Mouse (Mus musculus) CH12.LX (cell line): Measurements from ENCODE around the gene Abhd4. TPM values are rescaled to one million over a fixed set of nuclear protein-coding genes. Genes with fewer than 3 reads are reported as not detected.

Experiments used
- DNase-seq: peaks from one replicate; pipeline ENCODE4 v3.0.0-alpha.2; 2013; ENCODE audit errors: extremely low read depth
- H3K27ac ChIP-seq: 2 replicates; pipeline ENCODE4 v1.5.1; 2012; ENCODE audit warnings: low read depth, mild to moderate bottlenecking, control low read depth, moderate library complexity; ENCODE audit not compliant: insufficient read depth
- H3K27me3 ChIP-seq: replicated peaks from 2 replicates; pipeline ENCODE3; 2012; ENCODE audit warnings: inconsistent platforms
- H3K36me3 ChIP-seq, 2 experiments: replicated peaks in 1 of 2; 2 replicates each; pipeline versions ENCODE3 to v1.6.1; 2012; ENCODE audit warnings: inconsistent platforms in 1 of 2, low read length in 1 of 2, mild to moderate bottlenecking in 1 of 2, mixed read lengths in 1 of 2, moderate library complexity in 1 of 2; ENCODE audit not compliant: control insufficient read depth in 1 of 2, insufficient read depth in 1 of 2
- H3K4me1 ChIP-seq, 2 experiments: 2 replicates each; pipeline ENCODE4 v1.6.1; 2012; ENCODE audit warnings: inconsistent platforms in 1 of 2, moderate library complexity in 1 of 2; ENCODE audit not compliant: insufficient read depth in 2 of 2, control insufficient read depth in 1 of 2
- H3K4me2 ChIP-seq: 2 replicates; pipeline ENCODE4 v1.6.1; 2012; ENCODE audit warnings: low read depth, mild to moderate bottlenecking, control low read depth; ENCODE audit not compliant: poor library complexity, insufficient read depth, severe bottlenecking
- H3K4me3 ChIP-seq, 3 experiments: fragments of 150-350 bp in 1 of 3; sonication (generic) in 1 of 3; replicated peaks in 1 of 3; 2 replicates each; pipeline versions ENCODE3 to v1.5.1; 2011 to 2012; ENCODE audit warnings: low read depth in 2 of 3, low read length in 2 of 3, mild to moderate bottlenecking in 2 of 3, moderate library complexity in 2 of 3, control low read depth in 1 of 3, improper control_type of control experiment in 1 of 3, inconsistent platforms in 1 of 3, mixed read lengths in 1 of 3; ENCODE audit not compliant: poor library complexity in 1 of 3
- H3K79me2 ChIP-seq: replicated peaks from 2 replicates; pipeline ENCODE4 v1.6.1; 2012; ENCODE audit warnings: mild to moderate bottlenecking, moderate library complexity; ENCODE audit not compliant: control insufficient read depth, poor library complexity, insufficient read depth, severe bottlenecking; ENCODE audit errors: extremely low read depth
- H3K9ac ChIP-seq: 2 replicates; pipeline ENCODE4 v1.6.1; 2012; ENCODE audit warnings: low read depth, mild to moderate bottlenecking, control low read depth, moderate library complexity; ENCODE audit not compliant: insufficient read depth
- H3K9me3 ChIP-seq: replicated peaks from 2 replicates; pipeline ENCODE3; 2012; ENCODE audit warnings: low read length, inconsistent platforms, mixed read lengths
- BHLHE40 ChIP-seq: IDR thresholded peaks from 2 replicates; pipeline ENCODE4 v1.6.1; 2011; ENCODE audit warnings: mild to moderate bottlenecking, low read depth, low read length, improper control_type of control experiment
- CHD1 ChIP-seq: IDR thresholded peaks from 2 replicates; pipeline ENCODE4 v1.6.1; 2012; ENCODE audit warnings: low read depth, low read length, improper control_type of control experiment, inconsistent platforms
- CTCF ChIP-seq, 2 experiments: IDR thresholded peaks in 1 of 2; conservative IDR thresholded peaks in 1 of 2; 2 replicates each; pipeline ENCODE4 v1.5.1; 2011 to 2012; ENCODE audit warnings: low read depth in 2 of 2, low read length in 2 of 2, improper control_type of control experiment in 1 of 2, inconsistent platforms in 1 of 2, mild to moderate bottlenecking in 1 of 2, moderate library complexity in 1 of 2
- E2F4 ChIP-seq: IDR thresholded peaks from 2 replicates; pipeline ENCODE4 v1.6.1; 2011; ENCODE audit warnings: low read depth, low read length, improper control_type of control experiment; ENCODE audit not compliant: insufficient replicate concordance
- ELF1 ChIP-seq: IDR thresholded peaks from 2 replicates; pipeline ENCODE4 v1.6.1; 2014; ENCODE audit warnings: low read depth, mild to moderate bottlenecking, inconsistent platforms, low read length, improper control_type of control experiment
- HCFC1 ChIP-seq: IDR thresholded peaks from 2 replicates; pipeline ENCODE4 v1.6.1; 2012; ENCODE audit warnings: low read depth, mild to moderate bottlenecking, inconsistent platforms, low read length, improper control_type of control experiment
- IRF4 ChIP-seq: IDR thresholded peaks from 2 replicates; pipeline ENCODE4 v1.6.1; 2014; ENCODE audit warnings: low read depth, mild to moderate bottlenecking, inconsistent platforms, low read length, improper control_type of control experiment
- JUND ChIP-seq: conservative IDR thresholded peaks from 2 replicates; pipeline ENCODE4 v1.6.1; 2011; ENCODE audit warnings: low read depth, low read length, improper control_type of control experiment
- MAFK ChIP-seq: IDR thresholded peaks from 2 replicates; pipeline ENCODE4 v1.6.1; 2011; ENCODE audit warnings: low read length, improper control_type of control experiment; ENCODE audit not compliant: insufficient replicate concordance
- MAZ ChIP-seq: IDR thresholded peaks from 2 replicates; pipeline ENCODE4 v1.6.1; 2012; ENCODE audit warnings: low read depth, mild to moderate bottlenecking, inconsistent platforms, low read length, improper control_type of control experiment, moderate library complexity
- MEF2A ChIP-seq: IDR thresholded peaks from 2 replicates; pipeline ENCODE4 v1.6.1; 2014; ENCODE audit warnings: low read depth, mild to moderate bottlenecking, inconsistent platforms, low read length, improper control_type of control experiment, borderline replicate concordance
- NELFE ChIP-seq: IDR thresholded peaks from 2 replicates; pipeline ENCODE4 v1.6.1; 2011; ENCODE audit warnings: low read depth, low read length, improper control_type of control experiment
- PAX5 ChIP-seq: IDR thresholded peaks from 2 replicates; pipeline ENCODE4 v1.6.1; 2012; ENCODE audit warnings: low read length, inconsistent platforms, mixed read lengths
- POLR2A ChIP-seq: IDR thresholded peaks from 2 replicates; pipeline ENCODE4 v1.6.1; 2011; ENCODE audit warnings: low read depth, mild to moderate bottlenecking, improper control_type of control experiment, low read length
- RAD21 ChIP-seq: IDR thresholded peaks from 2 replicates; pipeline ENCODE4 v1.6.1; 2011; ENCODE audit warnings: low read depth, mild to moderate bottlenecking, low read length, improper control_type of control experiment, moderate library complexity
- SIN3A ChIP-seq: IDR thresholded peaks from 2 replicates; pipeline ENCODE4 v1.6.1; 2012; ENCODE audit warnings: low read length, improper control_type of control experiment, inconsistent platforms
- SMC3 ChIP-seq: IDR thresholded peaks from 2 replicates; pipeline ENCODE4 v1.6.1; 2011; ENCODE audit warnings: low read depth, low read length, improper control_type of control experiment
- TBP ChIP-seq: conservative IDR thresholded peaks from 2 replicates; pipeline ENCODE4 v1.6.1; 2011; ENCODE audit warnings: low read depth, low read length, improper control_type of control experiment
- UBTF ChIP-seq: IDR thresholded peaks from 2 replicates; pipeline ENCODE4 v1.6.1; 2012; ENCODE audit warnings: low read depth, mild to moderate bottlenecking, inconsistent platforms, low read length, improper control_type of control experiment, moderate library complexity
- USF2 ChIP-seq: conservative IDR thresholded peaks from 2 replicates; pipeline ENCODE4 v1.6.1; 2011; ENCODE audit warnings: low read depth, low read length, improper control_type of control experiment
- ZC3H11A ChIP-seq: IDR thresholded peaks from 2 replicates; pipeline ENCODE4 v1.6.1; 2012; ENCODE audit warnings: low read depth, mild to moderate bottlenecking, inconsistent platforms, low read length, improper control_type of control experiment
- ZNF384 ChIP-seq: IDR thresholded peaks from 2 replicates; pipeline ENCODE4 v1.6.1; 2012; ENCODE audit warnings: low read depth, low read length, improper control_type of control experiment, inconsistent platforms
- dilution Hi-C: fragments of 300-500 bp; cut with MboI; formaldehyde crosslinking; loops from 2 replicates; pipeline ENCODE4 v1.14.3; 2020; ENCODE audit warnings: low sequenced_read_pairs; ENCODE audit not compliant: extremely low pct_unique_long_range_greater_than_20kb, extremely low pct_ligation_motif_present
- in situ Hi-C: fragments of 300-500 bp; cut with MboI; formaldehyde crosslinking; loops from 3 replicates; pipeline ENCODE4 v1.14.3; 2019; ENCODE audit warnings: low sequenced_read_pairs, low pct_ligation_motif_present, low pct_unique_long_range_greater_than_20kb, mixed read lengths
- polyA plus RNA-seq: library from polyadenylated mRNA; unstranded; fragments of >175 nt; gene quantifications from 2 replicates; pipeline ENCODE4 v1.2.1, GENCODE M21; 2012; ENCODE audit warnings: low read depth; ENCODE audit not compliant: insufficient read length
- total RNA-seq, 2 experiments: library from RNA; depleted of rRNA; stranded (reverse); fragments of 300-350 nt in 1 of 2; fragments of >200 nt in 1 of 2; gene quantifications; 2 replicates each; pipeline ENCODE4 v1.2.3; 2012 to 2014

Gene Abhd4
- total and polyA plus RNA-seq, 3 experiments, result 15.9 to 23.0 (median 19.8) TPM

DNA sequence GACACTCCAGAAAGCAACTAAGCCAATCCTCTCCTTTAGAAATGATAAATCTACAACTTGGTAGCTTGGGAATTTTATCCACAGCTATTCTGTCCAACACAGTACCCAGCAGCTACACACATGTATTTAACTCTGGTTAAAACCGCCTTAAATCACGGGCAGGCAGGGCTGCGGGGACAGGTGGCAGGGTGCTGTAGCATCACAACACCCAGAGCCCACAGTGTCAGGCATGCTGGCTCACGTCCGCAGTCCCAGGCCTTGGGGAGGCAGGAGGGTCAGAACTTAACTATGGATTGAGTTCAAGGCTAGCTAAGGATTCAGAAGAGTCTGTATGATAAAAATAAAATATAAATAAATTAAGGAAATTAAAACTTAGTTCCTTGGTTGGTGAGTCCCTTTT lies 17.1 kb upstream of the Abhd4 start:
- Histone ChIP-seq H3K9ac (no peak overlapping the region), H3K36me3 (peaks cover 37 to 69% of the 10 kb centered on the region in 2 experiments), H3K4me1 (peaks cover 8 to 47% of the 10 kb centered on the region in 2 experiments), H3K4me2 (no peak overlapping the region), H3K27ac (no peak overlapping the region), H3K9me3 (peaks cover 5% of the 10 kb centered on the region)
- dilution Hi-C loops, result no loop called here
- no peak for DNase-seq
- TF ChIP-seq CHD1 (no peak), USF2 (no peak), E2F4 (no peak), IRF4 (no peak), BHLHE40 (no peak), CTCF (conservative IDR thresholded peaks at IDR 0.05 in 1 of 2, IDR thresholded peaks at IDR 0.05 in 1 of 2; ENCODE audit: low read depth in 2 of 2, low read length in 2 of 2) (no peak), SMC3 (no peak)
- TF ChIP-seq, all 38 proteins: peak for 0
- Histone ChIP-seq H3K27me3 (no peaks in the 10 kb centered on the region), H3K79me2 (no peaks in the 10 kb centered on the region), H3K4me3 (no peak overlapping the region)
- in situ Hi-C loops, result loop anchor here (10.0 kb wide), 1 partner anchor 198 kb away; the partner anchor contains the start of gene Mmp14

DNA sequence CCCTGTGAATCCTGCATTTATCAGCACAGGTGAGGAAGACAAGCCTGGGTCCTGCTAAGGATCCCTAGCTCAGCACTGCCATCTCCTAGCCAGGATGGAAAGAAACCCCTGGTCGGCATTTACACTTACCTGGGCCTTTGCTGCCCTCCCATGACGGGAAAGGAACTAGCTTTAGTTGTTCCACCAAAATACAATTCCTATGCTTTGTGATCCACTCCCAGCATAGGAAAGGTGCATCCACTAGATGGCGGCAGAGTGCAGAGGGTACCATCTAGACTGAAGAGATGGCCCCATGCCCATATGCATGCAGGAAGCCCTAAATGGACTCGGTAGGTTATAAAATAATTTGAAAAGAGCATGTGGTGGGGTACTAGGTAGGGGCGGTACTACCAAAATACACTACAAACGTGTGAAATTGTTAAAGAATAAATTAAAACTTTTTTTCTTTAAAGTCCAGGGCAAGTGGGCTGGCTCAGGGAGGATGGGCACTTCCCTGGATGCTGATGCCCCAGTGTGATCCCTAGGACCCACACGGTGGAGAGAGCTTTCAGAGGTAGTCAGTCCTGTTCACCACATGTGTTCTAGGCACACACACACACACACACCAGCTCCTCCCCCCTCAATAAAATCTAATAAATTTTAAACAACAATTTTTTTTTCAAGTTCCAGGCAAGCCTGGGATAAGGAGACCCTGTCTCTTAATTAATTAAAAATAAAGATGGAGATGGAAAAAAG lies 14.8 kb upstream of the Abhd4 start:
- no peak overlapping the region for H3K4me3 ChIP-seq
- TF ChIP-seq POLR2A, result no peak
- 0 out of 2 replicates have a peak, but pooled peaks have one; percentile 27 for TF ChIP-seq MAZ
- peak; percentile 92 to 98 for TF ChIP-seq CTCF (conservative IDR thresholded peaks at IDR 0.05 in 1 of 2, IDR thresholded peaks at IDR 0.05 in 1 of 2; ENCODE audit: low read depth in 2 of 2, low read length in 2 of 2)
- peak; percentile 85 for TF ChIP-seq RAD21
- no peak for TF ChIP-seq UBTF
- 0 out of 2 replicates have a peak, but pooled peaks have one; percentile 35 for TF ChIP-seq CHD1
- TF ChIP-seq TBP, result 0 out of 2 replicates have a peak, but pooled peaks have one; percentile 8
- 0 out of 2 replicates have a peak, but pooled peaks have one; percentile 21 for TF ChIP-seq ZNF384
- TF ChIP-seq ZC3H11A, result peak; percentile 64
- TF ChIP-seq SMC3, result peak; percentile 92
- peak; percentile 21; the same call in 1 of the 2 replicates for TF ChIP-seq ELF1
- peak; percentile 47; the same call in 1 of the 2 replicates for TF ChIP-seq NELFE
- 0 out of 2 replicates have a peak, but pooled peaks have one; percentile 11 for TF ChIP-seq BHLHE40
- peak; percentile 32; the same call in 1 of the 2 replicates for TF ChIP-seq MEF2A
- TF ChIP-seq JUND, result 0 out of 2 replicates have a peak, but pooled peaks have one; percentile 18
- no peak for TF ChIP-seq SIN3A
- TF ChIP-seq PAX5, result no peak
- no peak for TF ChIP-seq HCFC1
- TF ChIP-seq MAFK, result peak; percentile 20; the same call in 1 of the 2 replicates
- H3K4me2 ChIP-seq, result no peak overlapping the region
- H3K79me2 ChIP-seq, result peaks cover 3% of the 10 kb centered on the region
- peaks cover 2 to 26% of the 10 kb centered on the region in 2 experiments for H3K4me1 ChIP-seq
- peaks cover 54 to 91% of the 10 kb centered on the region in 2 experiments for H3K36me3 ChIP-seq
- H3K9me3 ChIP-seq, result peaks cover 11% of the 10 kb centered on the region
- dilution Hi-C loops, result no loop called here
- in situ Hi-C loops, result loop anchor here (10.0 kb wide), 1 partner anchor 196 kb away; the partner anchor contains the start of gene Mmp14
- no peaks in the 10 kb centered on the region for H3K27me3 ChIP-seq
- DNase-seq, result peak; percentile 88
- no peak overlapping the region for H3K9ac ChIP-seq
- no peak overlapping the region for H3K27ac ChIP-seq
